In the genomic region with DNA sequence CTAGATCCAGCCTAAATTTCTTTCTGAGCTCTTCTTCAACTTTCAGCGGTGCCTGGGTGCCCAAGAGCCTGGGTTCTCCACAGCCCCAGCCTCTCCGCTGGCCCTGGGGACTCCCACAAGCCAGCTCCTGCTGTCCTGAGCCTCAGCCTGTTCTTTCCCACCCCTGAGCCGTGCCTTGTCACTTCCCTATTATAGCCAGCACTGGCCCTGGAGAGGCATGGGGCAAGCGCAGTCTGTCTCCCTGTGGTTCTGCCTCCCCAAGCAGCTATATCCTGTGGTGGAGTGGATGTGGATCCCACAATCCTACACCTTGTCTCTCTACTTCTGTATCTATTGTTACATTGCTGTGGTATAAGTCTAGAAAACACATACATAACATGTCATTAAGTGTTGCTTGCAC, we compare ENCODE assay signal across 30 mouse cellular contexts.
DNase-seq lines count a peak whose midpoint lies in the region; ATAC-seq and TF ChIP-seq lines count a peak whose summit lies in the region.
"Had no signal": no experiment of that assay in that cellular context is flagged by ENCODE, and none has a peak within 500 bp of the region (broad histone marks: within the 10 kb centered on the region; RNA-seq: fewer than 3 reads in every experiment).

No protein-coding gene starts in this region.

- no peak for TF ChIP-seq CTCF in E14TG2a.4 (conservative IDR thresholded peaks at IDR 0.05; ENCODE audit: low read length)

- peak; percentile 13 for DNase-seq in ES-E14 (ENCODE audit: low read depth, low spot score)
- no peak for DNase-seq in frontal cortex, postnatal 25 days (ENCODE audit: low spot score in 2 of 2)
- no peak for DNase-seq in T-cell, adult 2 months (ENCODE audit: low spot score)
- no peak for DNase-seq in urinary bladder, postnatal 25 days (ENCODE audit: low spot score)
- DNase-seq: adrenal gland, postnatal 10 days; adrenal gland, postnatal 36 days; B cell, adult 2 months; cerebellum, adult 18-20 months; cerebellum, adult 9-10 months; cerebellum, postnatal 14 days; gastrocnemius, adult 2 months; gastrocnemius, postnatal 14 days; heart, adult 2 months; heart, postnatal 14 days; heart, postnatal 4 days had no signal

- H3K4me3 ChIP-seq in E14TG2a.4 (replicated peaks; ENCODE audit: low read length) (peak overlapping the region; percentile 17; the same call in 1 of the 2 replicates), ES-E14 (ENCODE audit: insufficient read depth in 1 of 2, low read depth in 1 of 2, low read length in 2 of 2, poor library complexity in 1 of 2, severe bottlenecking in 1 of 2) (no peak overlapping the region)
- H3K4me3 ChIP-seq: embryonic facial prominence, embryonic 12.5 days; embryonic facial prominence, embryonic 15.5 days; forebrain, embryonic 15.5 days; gastrocnemius, adult 2 months; heart, adult 2 months; heart, embryonic 10.5 days; heart, embryonic 13.5 days had no signal

- no peak overlapping the region for H3K9ac ChIP-seq in ES-E14 (ENCODE audit: insufficient read depth, low read depth, low read length, poor library complexity, severe bottlenecking)
- H3K9ac ChIP-seq: embryonic facial prominence, embryonic 12.5 days; embryonic facial prominence, embryonic 15.5 days; forebrain, embryonic 15.5 days; heart, embryonic 13.5 days; hindbrain, embryonic 14.5 days had no signal

- H3K9me3 ChIP-seq in E14TG2a.4 (ENCODE audit: low read length) (no peaks in the 10 kb centered on the region), ES-E14 (ENCODE audit: control insufficient read depth, insufficient read depth, low read depth, low read length) (no peaks in the 10 kb centered on the region)
- H3K9me3 ChIP-seq: embryonic facial prominence, embryonic 12.5 days; embryonic facial prominence, embryonic 15.5 days; forebrain, embryonic 15.5 days; G1E; heart, embryonic 10.5 days; heart, embryonic 13.5 days had no signal

- in situ Hi-C loops in ES-E14 (cut with MboI; ENCODE audit: low sequenced_read_pairs in 2 of 2, unreplicated experiment in 2 of 2), result no loop called here

- H3K4me1 ChIP-seq in E14TG2a.4 (replicated peaks; ENCODE audit: low read depth, low read length) (peaks cover 29% of the 10 kb centered on the region), ES-E14 (ENCODE audit: control insufficient read depth in 2 of 2, insufficient read depth in 2 of 2, low read length in 2 of 2, poor library complexity in 1 of 2) (peaks cover 3 to 10% of the 10 kb centered on the region in 2 experiments; a peak in 2 of 4 replicates)
- H3K4me1 ChIP-seq: embryonic facial prominence, embryonic 12.5 days; embryonic facial prominence, embryonic 15.5 days; forebrain, embryonic 15.5 days; heart, embryonic 10.5 days; heart, embryonic 13.5 days had no signal

- ATAC-seq in common myeloid progenitor, adult 5-6 weeks (replicated peaks; ENCODE audit: low read depth, poor library complexity, severe bottlenecking), result peak; percentile 66
- ATAC-seq in megakaryocyte progenitor cell, adult 5-6 weeks (replicated peaks; ENCODE audit: poor library complexity), result peak; percentile 99
- ATAC-seq: forebrain, embryonic 15.5 days; hindbrain, postnatal 0 days; inflammation-experienced regulatory T-cells, adult 6 months; intestine, embryonic 16.5 days; Patski had no signal

- H3K36me3 ChIP-seq in E14TG2a.4 (ENCODE audit: insufficient read depth, low read length), result no peaks in the 10 kb centered on the region
- no peaks in the 10 kb centered on the region for H3K36me3 ChIP-seq in ES-E14 (ENCODE audit: control insufficient read depth, insufficient read depth, low read length, poor library complexity, severe bottlenecking)
- H3K36me3 ChIP-seq: embryonic facial prominence, embryonic 12.5 days; embryonic facial prominence, embryonic 15.5 days; forebrain, embryonic 15.5 days; G1E; heart, embryonic 10.5 days; heart, embryonic 13.5 days had no signal

- no peak overlapping the region for H3K27ac ChIP-seq in ES-E14 (ENCODE audit: insufficient read depth, low read depth, low read length, poor library complexity, severe bottlenecking)
- H3K27ac ChIP-seq: embryonic facial prominence, embryonic 12.5 days; embryonic facial prominence, embryonic 15.5 days; forebrain, embryonic 15.5 days; gastrocnemius, adult 2 months; heart, adult 2 months; heart, embryonic 10.5 days; heart, embryonic 13.5 days; hindbrain, embryonic 14.5 days; hindbrain, postnatal 0 days had no signal

- no peaks in the 10 kb centered on the region for H3K27me3 ChIP-seq in E14TG2a.4 (ENCODE audit: insufficient read depth, low read length)
- H3K27me3 ChIP-seq: CH12.LX; embryonic facial prominence, embryonic 12.5 days; embryonic facial prominence, embryonic 15.5 days; forebrain, embryonic 15.5 days; heart, embryonic 13.5 days had no signal

TF ChIP-seq in ES-E14, 5 proteins besides CTCF, POLR2A, EP300 and RAD21:
- TF ChIP-seq CHD2 (IDR thresholded peaks at IDR 0.05; ENCODE audit: low read depth, low read length), result no peak
